Mouse (Mus musculus): ENCODE data around the gene Tmem150a.

DNA sequence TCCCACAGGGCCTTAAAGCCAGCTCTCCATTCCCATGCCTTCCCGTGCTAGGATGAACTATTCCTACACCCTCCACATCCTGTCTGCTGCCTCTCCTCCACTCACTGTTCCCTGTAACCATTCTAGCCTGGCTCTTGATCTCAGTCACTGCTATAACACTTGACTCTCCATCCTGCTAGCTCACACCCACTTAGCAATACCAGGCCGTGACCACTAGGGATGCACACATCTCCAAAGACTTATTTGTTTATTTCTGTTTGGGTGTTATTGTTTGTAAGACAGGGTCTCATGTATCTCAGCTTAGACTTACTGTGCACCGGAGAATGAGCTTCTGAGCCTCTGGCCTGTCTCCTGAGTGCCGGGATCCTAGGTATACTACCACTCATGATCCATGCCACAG is 14.3 kb downstream of the Tmem150a start:
- no peak for TF ChIP-seq EP300 (IDR thresholded peaks at IDR 0.05; ENCODE audit: insufficient read depth, low read depth, low read length)
- TF ChIP-seq CTCF (IDR thresholded peaks at IDR 0.05; ENCODE audit: low read depth, low read length), result no peak
